Mouse (Mus musculus) gastrocnemius, postnatal 36 days (tissue): Measurements from ENCODE around the gene Zfp184. TPM values are rescaled to one million over a fixed set of nuclear protein-coding genes. Genes with fewer than 3 reads are reported as not detected.
A peak's percentile ranks its signal among the peaks of the same experiment; 100 is the strongest.
"Not testable (repeated sequence)": the region's sequence is repeated elsewhere in the genome, so short reads cannot be mapped to it uniquely, and the experiment has no call there.

Experiments
- DNase-seq, 2 experiments: peaks; one replicate each; pipeline ENCODE4 v3.0.0; 2022
- intact Hi-C: fragments of 180-260 bp; cut with DNase I; formaldehyde crosslinking; loops from one replicate; pipeline ENCODE4 v1.15.1; 2025
- long read RNA-seq, 2 experiments: library from polyadenylated mRNA; stranded (forward); transcript quantifications; one replicate each; pipeline ENCODE4 v2.0.0; 2021
- total RNA-seq, 2 experiments: library from RNA; stranded (reverse); gene quantifications; 2 replicates each; pipeline ENCODE4 v1.2.3; 2021

The Zfp184 gene
- under 1 TPM; 0.26 to 0.30 TPM for total RNA-seq
- long read RNA-seq, experiment 1, result 0 reads
- long read RNA-seq, experiment 2, result 0 reads

- intact Hi-C loops, result no loop called here
- DNase-seq, result peak; percentile 61 to 63
These were observed at the start of gene Zfp184 for GRCm38 (mm10) chr13:21944926-21945740. Gene Zfp184 (plus strand): TSS chr13:21945094.

GRCm38 (mm10) chr13:21896549-21897244 lies 48.2 kb upstream of the Zfp184 start:
- intact Hi-C loops, result no loop called here
- no peak for DNase-seq

GRCm38 (mm10) chr13:21897245-21897634 lies 47.7 kb upstream of the Zfp184 start:
- intact Hi-C loops, result no loop called here
- no peak for DNase-seq

- DNase-seq, intact Hi-C loops: not testable (repeated sequence)
These were observed 43.9 kb upstream of the Zfp184 start for GRCm38 (mm10) chr13:21900870-21901565.

- DNase-seq, result no peak
- intact Hi-C loops, result no loop called here
These were observed 41.4 kb upstream of the Zfp184 start for GRCm38 (mm10) chr13:21903500-21903899.

GRCm38 (mm10) chr13:21904090-21904489 lies 40.8 kb upstream of the Zfp184 start:
- DNase-seq, intact Hi-C loops: not testable (repeated sequence)

GRCm38 (mm10) chr13:21906301-21906700 lies 38.6 kb upstream of the Zfp184 start:
- no peak for DNase-seq
- intact Hi-C loops, result no loop called here

GRCm38 (mm10) chr13:21906946-21907806 lies 37.7 kb upstream of the Zfp184 start:
- intact Hi-C loops, result no loop called here

GRCm38 (mm10) chr13:21907807-21908155 lies 37.1 kb upstream of the Zfp184 start:
- intact Hi-C loops, DNase-seq: not testable (repeated sequence)

More at GRCm38 (mm10) chr13:21906946-21907806, 37.7 kb upstream of the Zfp184 start:
- DNase-seq, result no peak

- intact Hi-C loops, result no loop called here
- DNase-seq, result no peak
These were observed 34.2 kb upstream of the Zfp184 start for GRCm38 (mm10) chr13:21910735-21911134.

- intact Hi-C loops, result no loop called here
- no peak for DNase-seq
These were observed 33.7 kb upstream of the Zfp184 start for GRCm38 (mm10) chr13:21911147-21911546.

- no peak for DNase-seq
- intact Hi-C loops, result no loop called here
These were observed 31.0 kb upstream of the Zfp184 start for GRCm38 (mm10) chr13:21913854-21914253.

- intact Hi-C loops, result no loop called here
- no peak for DNase-seq
These were observed 30.3 kb upstream of the Zfp184 start for GRCm38 (mm10) chr13:21914599-21914998.

GRCm38 (mm10) chr13:21915487-21915886 lies 29.4 kb upstream of the Zfp184 start:
- intact Hi-C loops, result no loop called here

GRCm38 (mm10) chr13:21916056-21916455 lies 28.8 kb upstream of the Zfp184 start:
- no peak for DNase-seq
- intact Hi-C loops, result no loop called here

More at GRCm38 (mm10) chr13:21915487-21915886, 29.4 kb upstream of the Zfp184 start:
- no peak for DNase-seq

- intact Hi-C loops, result no loop called here
- no peak for DNase-seq
These were observed 27.9 kb upstream of the Zfp184 start for GRCm38 (mm10) chr13:21917040-21917439.

GRCm38 (mm10) chr13:21917480-21917879 lies 27.4 kb upstream of the Zfp184 start:
- no peak for DNase-seq
- intact Hi-C loops, result no loop called here

- intact Hi-C loops, result no loop called here
- no peak for DNase-seq
These were observed 26.9 kb upstream of the Zfp184 start for GRCm38 (mm10) chr13:21917992-21918391.

- intact Hi-C loops, result no loop called here
- peak; percentile 36 to 38 for DNase-seq
These were observed 26.1 kb upstream of the Zfp184 start for GRCm38 (mm10) chr13:21918570-21919419.
